Mouse (Mus musculus) gastrocnemius, adult 2 months (tissue): Measurements from ENCODE around the gene Ccser2. TPM values are rescaled to one million over a fixed set of nuclear protein-coding genes. Genes with fewer than 3 reads are reported as not detected.

ENCODE experiments used
- DNase-seq: peaks from one replicate; pipeline ENCODE4 v3.0.0; 2022
- H3K27ac ChIP-seq: fragments of 200-600 bp; 2 replicates; pipeline ENCODE4 v1.8.1; 2022; ENCODE audit warnings: mild to moderate bottlenecking
- H3K4me3 ChIP-seq: fragments of 200-600 bp; 2 replicates; pipeline ENCODE4 v1.8.1; 2022; ENCODE audit warnings: mild to moderate bottlenecking, moderate library complexity
- CTCF ChIP-seq: fragments of 200-600 bp; IDR thresholded peaks from 2 replicates; pipeline ENCODE4 v1.8.1; 2022; ENCODE audit warnings: antibody characterized with exemption, mild to moderate bottlenecking, moderate library complexity
- intact Hi-C: fragments of 180-260 bp; cut with DNase I; formaldehyde crosslinking; loops from one replicate; pipeline ENCODE4 v1.15.1; 2025
- total RNA-seq, 2 experiments: library from RNA; stranded (reverse); gene quantifications; 2 replicates each; pipeline ENCODE4 v1.2.3; 2021

Gene Ccser2
- total RNA-seq, 2 experiments from 2014 or later = 57.2 to 63.8 TPM

DNA sequence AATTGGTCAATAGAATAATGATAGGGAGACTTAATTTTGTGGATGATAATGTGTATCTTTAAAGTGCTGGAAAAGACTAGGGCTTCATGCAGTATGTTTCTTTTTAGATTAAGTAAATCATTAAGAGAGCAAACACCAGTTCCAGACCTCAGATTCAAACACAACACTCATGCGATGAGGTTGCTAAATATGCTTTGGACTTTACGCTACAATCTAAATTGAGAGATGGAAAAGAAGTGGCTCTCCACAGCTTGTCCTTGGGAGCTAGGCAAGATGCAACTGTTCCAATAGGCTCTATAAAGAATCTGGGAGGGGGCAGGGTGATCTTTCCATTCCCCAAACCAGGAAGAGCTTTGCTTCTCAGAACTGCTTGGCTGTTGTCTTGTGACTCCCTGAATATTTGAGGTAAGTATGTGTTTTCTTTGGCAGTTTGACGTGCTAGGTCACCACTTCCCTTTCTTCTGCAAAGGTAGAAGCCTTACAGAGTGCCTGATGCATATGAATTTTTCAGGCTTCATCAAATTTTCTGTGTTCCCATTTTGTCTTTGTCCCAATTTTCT, 1.4 kb upstream of the Ccser2 start:
- intact Hi-C loops = loop anchor here (5.0 kb wide), 1 partner anchor 162 kb away; no protein-coding TSS in a partner anchor
- no peak for TF ChIP-seq CTCF
- Histone ChIP-seq H3K4me3 (no peak overlapping the region), H3K27ac (no peak overlapping the region)
- DNase-seq = no peak

DNA sequence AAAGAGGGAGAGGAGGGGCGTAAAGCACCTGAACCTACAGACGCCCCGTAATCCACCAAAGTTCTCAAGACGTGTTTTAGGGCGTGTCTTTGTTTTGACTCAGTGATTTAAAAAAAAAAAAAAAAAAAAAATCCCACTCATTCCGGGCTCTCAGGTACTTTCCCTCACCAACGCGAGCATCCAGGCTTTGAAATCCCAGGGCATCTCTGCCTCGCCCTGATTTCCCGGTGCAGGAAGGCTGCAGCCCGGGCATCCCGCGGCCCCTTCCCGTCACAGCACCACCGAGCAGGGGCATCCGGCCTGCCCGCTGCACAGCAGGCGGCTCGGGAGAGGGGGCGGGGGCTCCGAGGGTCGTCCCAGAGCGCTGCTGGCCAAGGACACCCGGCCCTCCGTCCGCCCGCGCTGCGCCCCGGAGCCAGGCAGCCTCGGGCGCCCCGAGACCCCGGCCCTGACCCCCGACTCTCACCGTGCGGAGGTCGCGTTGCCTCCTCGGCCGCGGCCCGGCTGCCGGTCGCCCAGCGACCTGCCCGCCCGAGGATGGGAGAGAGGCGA, 425 bp downstream of the Ccser2 start:
- H3K27ac ChIP-seq = peak overlapping the region; percentile 93
- intact Hi-C loops = loop anchor here (5.0 kb wide), 1 partner anchor 164 kb away; no protein-coding TSS in a partner anchor
- H3K4me3 ChIP-seq = peak overlapping the region; percentile 100
- DNase-seq = no peak
- TF ChIP-seq CTCF = no peak

DNA sequence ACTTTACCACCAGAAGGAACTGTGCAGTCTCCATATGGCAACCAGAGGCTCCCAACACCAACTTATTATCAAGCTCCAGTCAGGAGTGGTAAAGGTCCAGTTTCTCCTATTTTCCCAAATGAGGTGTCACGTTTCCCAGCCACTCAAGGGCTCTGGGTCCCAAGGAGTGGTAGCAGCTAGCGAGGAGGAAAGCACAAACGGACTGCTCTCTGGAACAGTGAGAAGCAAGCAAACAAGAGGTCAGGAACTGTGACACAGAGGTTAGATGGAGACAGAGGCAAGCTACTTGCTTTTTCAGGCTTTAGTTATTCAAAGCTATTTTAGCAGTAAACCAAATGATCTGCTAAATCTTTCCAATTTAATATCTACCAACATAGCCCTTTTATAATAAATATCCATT, 3.2 kb downstream of the Ccser2 start:
- Histone ChIP-seq H3K4me3 (no peak overlapping the region), H3K27ac (no peak overlapping the region; the same call in 1 of the 2 replicates)
- no peak for DNase-seq
- no peak for TF ChIP-seq CTCF
- intact Hi-C loops = loop anchor here (5.0 kb wide), 1 partner anchor 167 kb away; no protein-coding TSS in a partner anchor

DNA sequence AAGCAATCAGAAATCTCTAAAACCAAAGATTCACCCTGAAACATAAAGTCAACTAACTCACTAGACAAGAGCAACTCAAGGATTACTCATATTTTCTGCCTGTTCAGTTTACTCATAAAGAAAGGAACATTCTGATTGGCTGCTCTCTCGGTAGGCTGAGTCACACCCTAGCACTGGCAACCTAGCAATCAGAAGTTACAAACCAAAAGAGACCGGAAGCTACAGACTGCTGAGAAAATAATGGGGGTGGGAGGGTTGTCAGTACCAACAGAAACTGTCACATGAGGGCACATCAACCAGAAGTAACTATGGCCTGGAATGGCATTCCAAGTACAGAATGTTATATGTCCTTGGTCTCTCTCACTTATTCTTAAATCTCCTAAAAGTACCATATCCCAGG, 6.1 kb downstream of the Ccser2 start:
- intact Hi-C loops = no loop called here
- no peak overlapping the region for H3K4me3 ChIP-seq

DNA sequence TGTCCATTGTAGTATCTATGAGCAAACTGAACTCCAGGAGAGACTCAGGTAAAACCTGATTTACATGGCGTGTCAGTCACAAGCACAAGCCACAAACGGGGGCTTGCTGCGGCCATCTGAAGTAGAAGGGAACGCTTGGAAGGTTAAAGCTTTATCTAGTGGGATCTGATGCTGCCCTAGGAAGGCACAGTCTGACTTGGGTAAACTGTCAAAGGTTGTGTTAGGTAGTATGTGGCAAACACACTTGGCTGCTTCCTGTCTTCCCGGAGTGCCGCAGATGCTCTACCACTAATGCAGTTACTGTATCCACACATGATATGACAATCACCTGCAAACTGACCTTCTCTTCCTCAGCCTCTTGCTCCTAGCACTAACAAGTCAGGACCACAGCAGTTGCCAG, 10.9 kb downstream of the Ccser2 start:
- intact Hi-C loops = no loop called here
- Histone ChIP-seq H3K4me3 (no peak overlapping the region), H3K27ac (no peak overlapping the region)
- no peak for DNase-seq
- TF ChIP-seq CTCF = no peak

More for the DNA sequence above, 6.1 kb downstream of the Ccser2 start:
- no peak overlapping the region for H3K27ac ChIP-seq
- no peak for TF ChIP-seq CTCF
- no peak for DNase-seq

DNA sequence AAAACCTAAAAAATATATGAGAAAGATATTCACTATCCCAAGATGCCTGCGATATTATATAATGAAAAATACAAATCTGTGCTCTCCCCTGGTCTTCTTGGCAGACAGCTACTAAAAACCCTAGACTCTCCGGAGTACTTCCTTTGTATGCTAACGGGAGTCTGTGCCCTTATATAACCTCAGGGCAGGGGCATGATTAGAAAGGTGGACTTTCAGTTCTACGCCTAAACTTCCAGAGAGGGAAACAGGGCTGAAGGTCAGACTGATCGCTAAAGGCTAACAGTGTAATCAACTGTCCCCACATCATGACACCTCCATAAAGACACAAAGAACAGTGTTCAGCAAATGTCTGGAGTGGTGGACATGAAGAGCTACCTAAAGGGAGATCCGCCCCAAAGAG, 11.3 kb downstream of the Ccser2 start:
- H3K4me3 ChIP-seq = no peak overlapping the region
- H3K27ac ChIP-seq = no peak overlapping the region
- no peak for TF ChIP-seq CTCF
- intact Hi-C loops = no loop called here
- DNase-seq = no peak

DNA sequence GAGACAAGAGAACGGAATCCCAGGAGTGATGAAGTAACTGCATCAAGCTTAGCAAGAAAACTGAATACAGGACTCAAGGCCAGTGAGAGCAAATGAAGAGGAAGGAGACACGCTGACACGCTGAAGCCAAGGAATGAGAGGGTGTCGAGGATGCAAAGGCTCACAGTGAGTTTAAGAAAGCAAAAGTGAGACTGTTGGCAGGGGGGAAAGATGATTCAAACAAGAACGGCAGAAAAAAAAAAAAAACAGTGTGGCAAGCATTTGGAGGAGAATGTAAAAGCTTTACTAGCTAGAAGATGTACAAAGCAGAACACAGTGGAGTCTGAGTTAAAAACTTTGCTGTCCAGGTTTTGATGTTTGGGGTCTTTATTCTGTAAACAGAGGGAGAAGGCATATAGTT, 11.9 kb downstream of the Ccser2 start:
- intact Hi-C loops = no loop called here
- DNase-seq = no peak
- no peak overlapping the region for H3K4me3 ChIP-seq
- no peak overlapping the region for H3K27ac ChIP-seq
- TF ChIP-seq CTCF = no peak

DNA sequence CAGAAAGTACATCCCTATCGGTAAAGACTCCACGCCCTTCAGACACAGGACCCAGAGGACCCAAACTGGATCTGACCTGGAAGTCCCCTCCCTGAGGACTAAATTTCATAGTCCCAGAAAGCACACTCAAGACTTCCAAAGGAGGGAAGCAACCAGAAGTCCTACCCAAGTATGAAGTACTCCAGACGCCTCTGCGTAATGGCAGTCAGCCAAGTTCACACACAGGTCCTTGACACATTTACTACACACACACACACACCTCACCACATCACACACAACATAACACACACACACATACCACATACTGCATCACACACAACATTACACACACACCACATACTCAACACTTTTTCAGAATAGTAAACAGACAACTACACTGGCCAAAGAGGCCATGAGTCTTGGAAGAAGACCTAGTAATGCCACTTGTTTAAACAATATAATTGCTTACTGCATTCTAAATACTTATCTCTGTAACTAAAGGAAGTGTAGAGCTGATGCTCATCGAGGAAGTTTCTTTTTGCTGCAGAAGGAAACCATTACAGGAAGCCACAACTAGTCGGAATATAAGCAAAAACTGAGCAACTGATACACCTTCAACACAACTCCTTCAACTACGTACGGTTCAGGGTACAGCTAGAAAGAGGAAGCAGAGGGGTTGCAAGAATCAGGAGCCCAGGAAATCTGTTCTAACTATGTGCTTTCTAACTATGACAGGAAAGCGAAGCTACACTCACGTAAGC, 15.7 kb downstream of the Ccser2 start:
- Histone ChIP-seq H3K27ac (no peak overlapping the region), H3K4me3 (no peak overlapping the region)
- no peak for DNase-seq
- TF ChIP-seq CTCF = no peak
- intact Hi-C loops = loop anchor here (5.0 kb wide), 1 partner anchor 79 kb away; no protein-coding TSS in a partner anchor

DNA sequence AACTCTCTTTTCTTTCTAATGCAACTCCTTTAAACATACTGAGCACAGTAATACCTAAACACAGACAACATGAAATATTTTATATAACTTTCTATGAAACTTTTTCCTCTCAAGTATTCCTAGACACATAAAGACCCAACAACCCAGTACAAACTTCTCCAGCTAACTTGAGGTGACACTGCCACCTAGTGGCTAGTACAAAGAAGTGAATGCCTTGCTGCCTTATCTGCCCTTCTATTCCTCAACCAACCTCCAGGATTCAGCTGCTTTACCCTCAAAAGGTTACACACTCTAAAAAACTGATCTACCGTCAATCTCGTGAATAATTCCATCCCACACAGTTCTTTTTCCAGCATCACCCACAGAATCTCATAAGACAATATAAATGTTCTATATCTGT, 16.4 kb downstream of the Ccser2 start:
- intact Hi-C loops = loop anchor here (5.0 kb wide), 1 partner anchor 80 kb away; no protein-coding TSS in a partner anchor
- no peak overlapping the region for H3K27ac ChIP-seq
- peak; percentile 91 for TF ChIP-seq CTCF
- no peak overlapping the region for H3K4me3 ChIP-seq
- no peak for DNase-seq

DNA sequence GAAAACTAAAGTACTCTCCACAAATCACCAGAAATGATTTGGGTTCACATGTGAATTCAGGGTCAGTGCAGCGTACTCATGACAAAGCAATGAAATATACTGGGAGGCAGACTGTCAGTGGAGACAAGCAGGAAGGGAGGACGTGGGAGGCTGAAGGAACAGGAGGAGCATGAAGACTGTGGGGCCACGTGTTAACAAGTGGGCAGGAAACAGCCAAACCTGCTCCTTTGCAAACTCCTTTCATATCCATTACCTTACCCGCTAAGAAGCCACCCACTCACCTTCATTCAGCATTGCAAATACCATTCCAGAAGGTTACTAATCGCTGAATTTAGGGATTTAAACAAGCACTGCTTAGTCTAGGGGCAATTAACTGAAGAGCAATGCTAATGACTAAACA, 25.9 kb downstream of the Ccser2 start:
- no peak for TF ChIP-seq CTCF
- no peak for DNase-seq
- H3K4me3 ChIP-seq = no peak overlapping the region
- no peak overlapping the region for H3K27ac ChIP-seq
- intact Hi-C loops = no loop called here

DNA sequence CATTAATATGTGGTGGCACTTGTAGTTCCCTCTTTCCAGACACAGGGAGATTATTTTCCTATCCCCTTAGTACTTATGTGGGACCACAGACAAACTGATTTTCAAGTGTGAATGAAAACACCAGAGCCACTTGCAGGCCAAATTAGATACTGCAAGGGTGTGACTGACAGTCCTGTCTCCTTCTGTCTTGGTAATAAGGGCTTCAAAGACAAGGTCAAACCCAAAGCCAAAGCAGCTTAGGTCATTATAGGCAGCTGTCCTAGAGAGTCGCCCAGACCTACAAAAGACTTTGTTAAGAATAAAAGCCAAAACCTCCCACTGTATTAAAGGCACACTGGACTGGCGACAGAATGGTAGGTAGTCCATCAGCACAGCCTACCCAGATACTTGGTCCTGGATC, 30.6 kb downstream of the Ccser2 start:
- intact Hi-C loops = loop anchor here (1.0 to 5.0 kb wide), 3 partner anchors 17 to 94 kb away; no protein-coding TSS in a partner anchor
- Histone ChIP-seq H3K27ac (no peak overlapping the region), H3K4me3 (no peak overlapping the region)
- TF ChIP-seq CTCF = no peak
- DNase-seq = no peak

DNA sequence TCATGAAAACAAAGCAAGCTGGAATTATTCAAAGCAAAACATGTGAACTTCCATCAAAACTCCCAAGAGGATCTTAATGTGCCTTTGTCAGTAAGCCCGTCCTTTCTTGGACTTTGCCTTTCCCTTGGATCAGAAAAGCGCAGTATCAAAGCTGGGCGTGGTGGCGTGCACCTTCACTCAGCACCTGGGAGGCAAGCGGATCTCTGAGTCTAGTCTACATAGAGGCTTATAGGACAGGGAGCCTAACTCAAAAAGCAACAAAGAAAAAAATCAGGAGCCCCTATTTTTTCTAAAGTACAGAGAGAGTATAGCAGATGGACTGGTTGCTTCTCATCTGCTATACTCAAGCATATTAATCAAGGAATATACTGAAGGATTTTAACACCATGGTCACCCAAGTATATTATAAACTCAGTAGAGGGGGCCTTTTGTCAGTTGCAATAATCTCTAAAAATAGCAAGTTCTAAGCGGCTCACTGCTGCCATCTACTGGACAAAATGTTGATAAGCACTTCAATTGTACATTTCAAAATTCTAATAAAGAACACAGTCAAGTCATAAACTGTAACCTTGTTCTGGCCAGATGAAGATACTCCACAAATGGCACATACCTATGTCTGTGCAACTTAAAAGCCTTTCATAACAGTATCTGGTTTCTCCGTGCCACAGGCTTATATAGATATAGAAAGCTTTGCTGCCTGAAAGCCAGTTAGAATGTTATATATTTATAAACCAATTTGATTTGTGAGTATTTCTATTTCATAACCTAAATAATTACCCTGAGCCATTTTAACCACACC, 31.3 kb downstream of the Ccser2 start:
- Histone ChIP-seq H3K27ac (peak overlapping the region; percentile 13; the same call in 1 of the 2 replicates), H3K4me3 (no peak overlapping the region)
- peak; percentile 80 for TF ChIP-seq CTCF
- intact Hi-C loops = loop anchor here (2.0 to 5.0 kb wide), 2 partner anchors 16 to 95 kb away; no protein-coding TSS in a partner anchor
- peak; percentile 30 for DNase-seq
